Mouse (Mus musculus) cortical plate, adult 2 months (tissue): ENCODE results near the gene Zfp646.

ENCODE experiments used
- CTCF ChIP-seq: fragments of 200-500 bp; IDR thresholded peaks from 2 replicates; pipeline ENCODE4 v1.5.1; 2011; ENCODE audit warnings: mild to moderate bottlenecking, control low read depth, low read length; ENCODE audit not compliant: insufficient read depth; ENCODE audit errors: extremely low read depth
- POLR2A ChIP-seq: fragments of 200-500 bp; IDR thresholded peaks from 2 replicates; pipeline ENCODE4 v1.6.1; 2011; ENCODE audit warnings: mild to moderate bottlenecking, low read length, control low read depth; ENCODE audit not compliant: insufficient read depth; ENCODE audit errors: extremely low read depth

DNA sequence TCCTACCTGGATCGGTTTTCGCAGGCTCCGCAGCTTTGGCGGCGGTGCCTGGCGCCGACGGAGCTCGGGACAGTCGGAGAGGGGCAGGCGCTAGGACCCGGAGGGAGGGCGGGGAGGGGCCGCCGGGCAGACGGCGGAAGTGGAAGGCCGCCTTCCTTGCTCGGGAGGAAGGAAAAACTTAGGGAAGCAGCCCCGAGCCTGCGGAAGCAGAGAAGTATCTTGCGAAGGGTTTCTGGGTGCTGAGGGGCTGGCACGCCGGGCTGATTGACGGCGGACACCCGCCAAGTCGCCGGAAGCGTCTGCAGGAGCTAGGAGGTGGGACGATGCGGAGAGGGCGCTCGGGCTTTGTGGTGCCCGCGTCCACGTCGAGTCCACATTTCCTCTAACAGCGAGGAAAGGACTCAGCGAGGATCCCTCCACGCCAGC, at the start of gene Zfp646:
- peak; percentile 46; the same call in 1 of the 2 replicates for TF ChIP-seq POLR2A
- no peak for TF ChIP-seq CTCF
